Mouse (Mus musculus): Measurements from ENCODE around the gene 1110017D15Rik.

GRCm38 (mm10) chr4:41507326-41507924, 9.7 kb downstream of the 1110017D15Rik start:
- TF ChIP-seq EP300 (IDR thresholded peaks at IDR 0.05; ENCODE audit: low read depth): no peak
- no peak for TF ChIP-seq CTCF (IDR thresholded peaks at IDR 0.05; ENCODE audit: low read depth)

All from liver, embryonic 14.5 days (tissue).